Mouse (Mus musculus): ENCODE data around the gene Hmgcs1.

DNA sequence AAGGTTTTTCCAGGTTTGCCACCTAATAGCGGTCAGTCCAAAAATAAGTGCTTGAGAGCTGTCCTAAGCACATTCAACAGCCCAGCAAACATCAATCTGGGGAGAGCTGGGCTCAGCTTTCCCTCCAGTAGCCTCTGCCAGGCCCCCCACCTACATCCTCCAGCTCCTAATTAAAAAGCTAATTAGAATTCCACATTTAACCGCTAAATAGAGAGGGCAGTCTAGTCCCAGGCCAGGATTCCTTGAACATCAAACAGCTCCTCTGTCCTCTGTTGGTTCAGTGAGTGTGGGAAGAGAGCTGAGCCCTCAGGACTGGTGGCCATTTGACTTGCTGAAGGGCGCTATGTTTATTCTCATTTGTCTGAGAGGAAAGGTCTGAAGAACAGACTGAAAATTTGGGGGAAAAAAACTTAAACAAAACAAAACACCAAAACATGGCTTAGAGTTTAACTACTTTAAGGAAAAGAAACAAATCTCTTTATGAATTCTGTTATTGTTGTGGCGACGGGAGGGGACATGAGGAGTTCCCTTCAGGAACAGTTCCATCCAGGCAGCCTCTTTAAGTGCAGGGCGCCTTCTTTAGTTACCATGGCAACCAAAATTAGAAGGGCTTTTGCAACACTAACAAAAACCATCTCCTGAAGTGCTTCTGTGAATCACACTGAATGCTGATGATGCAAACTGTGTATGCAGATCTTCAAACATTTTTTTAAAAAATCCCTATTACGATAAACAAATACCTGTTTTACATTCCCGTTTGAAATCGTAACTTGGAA lies 63.9 kb downstream of the Hmgcs1 start:
- TF ChIP-seq POLR2A (IDR thresholded peaks at IDR 0.05; ENCODE audit: low read depth, low read length) = no peak
- no peak for TF ChIP-seq CTCF (conservative IDR thresholded peaks at IDR 0.05; ENCODE audit: insufficient read depth, insufficient read length, low read depth, low read length)

Data from kidney, adult 2 months (tissue).